Mouse (Mus musculus): ENCODE data around the gene Mlf2.
A peak's percentile ranks its signal among the peaks of the same experiment; 100 is the strongest.

DNA sequence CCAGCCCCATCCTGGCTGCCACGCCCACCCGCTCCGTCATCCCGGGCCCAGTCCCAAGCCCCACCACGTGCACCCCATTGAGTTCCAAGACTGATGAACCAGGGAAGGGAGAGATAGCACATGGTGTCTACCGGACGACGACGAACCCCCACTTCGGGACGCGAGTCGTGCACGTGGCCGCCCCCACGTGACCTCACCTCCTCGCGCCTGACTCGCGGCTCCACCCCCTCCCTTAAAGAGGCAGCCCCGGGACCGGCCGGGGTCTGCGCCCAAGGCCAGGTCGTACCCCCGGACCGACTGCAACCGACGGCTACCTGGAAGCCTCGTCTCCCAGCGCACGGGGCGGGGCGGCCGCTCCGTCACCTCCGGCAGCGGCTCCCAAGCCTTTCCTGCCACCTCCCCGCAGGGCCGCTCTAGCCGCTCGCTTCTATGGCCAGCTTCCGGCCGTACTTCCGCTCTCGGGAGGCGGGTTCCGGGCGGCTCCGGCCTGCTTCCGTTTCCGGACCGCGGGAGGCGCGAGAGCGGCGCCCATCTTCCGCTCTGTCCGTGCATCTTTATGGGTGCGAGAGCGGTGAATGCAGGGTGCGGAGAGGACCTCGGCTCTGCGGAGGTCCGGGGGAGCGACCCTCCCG, 34.0 kb downstream of the Mlf2 start, which contains the start of gene Cops7a:
- TF ChIP-seq GATA1 (IDR thresholded peaks at IDR 0.05; ENCODE audit: borderline replicate concordance, low read length) = no peak
- TF ChIP-seq FLI1 (IDR thresholded peaks at IDR 0.05; ENCODE audit: low read length) = peak; percentile 98
